Mouse (Mus musculus): ENCODE measurements around the gene Ppp3ca. TPM values are rescaled to one million over a fixed set of nuclear protein-coding genes. Genes with fewer than 3 reads are reported as not detected.

Gene Ppp3ca
- polyA plus RNA-seq, 1 experiment from 2014 or later, result 52.2 TPM

- Histone ChIP-seq H3K4me3 (ENCODE audit: low read depth, low read length) (no peak overlapping the region), H3K4me2 (no peak overlapping the region), H3K4me1 (ENCODE audit: control insufficient read depth, insufficient read depth, low read length) (peaks cover 7% of the 10 kb centered on the region), H3K9me3 (replicated peaks; ENCODE audit: control insufficient read depth, low read length) (no peaks in the 10 kb centered on the region), H3K27ac (ENCODE audit: low read depth, low read length) (no peak overlapping the region), H3K9ac (ENCODE audit: low read depth, low read length) (no peak overlapping the region), H3K36me3 (ENCODE audit: control insufficient read depth, insufficient read depth, low read length) (no peaks in the 10 kb centered on the region), H3K27me3 (ENCODE audit: control insufficient read depth, insufficient read depth, low read length) (no peaks in the 10 kb centered on the region)
- 70% methylated on average over 5 of the region's 5 CpGs for WGBS (ENCODE audit: insufficient replicate concordance)
- no peak for ATAC-seq (replicated peaks; ENCODE audit: insufficient number of reproducible peaks, low FRiP score, low TSS enrichment)
Observed at GRCm38 (mm10) chr3:136771700-136772099, 101.8 kb downstream of the Ppp3ca start.

GRCm38 (mm10) chr3:136773217-136773616 is 103.3 kb downstream of the Ppp3ca start:
- H3K9ac ChIP-seq (ENCODE audit: low read depth, low read length), result no peak overlapping the region
- no peaks in the 10 kb centered on the region for H3K36me3 ChIP-seq (ENCODE audit: control insufficient read depth, insufficient read depth, low read length)
- no peak for ATAC-seq (replicated peaks; ENCODE audit: insufficient number of reproducible peaks, low FRiP score, low TSS enrichment)
- no peak overlapping the region for H3K4me3 ChIP-seq (ENCODE audit: low read depth, low read length)
- no peaks in the 10 kb centered on the region for H3K27me3 ChIP-seq (ENCODE audit: control insufficient read depth, insufficient read depth, low read length)
- H3K9me3 ChIP-seq (replicated peaks; ENCODE audit: control insufficient read depth, low read length), result no peaks in the 10 kb centered on the region
- 60% methylated on average over 4 of the region's 4 CpGs for WGBS (ENCODE audit: insufficient replicate concordance)
- H3K27ac ChIP-seq (ENCODE audit: low read depth, low read length), result no peak overlapping the region
- H3K4me1 ChIP-seq (ENCODE audit: control insufficient read depth, insufficient read depth, low read length), result peaks cover 7% of the 10 kb centered on the region
- no peak overlapping the region for H3K4me2 ChIP-seq

- Histone ChIP-seq H3K36me3 (ENCODE audit: control insufficient read depth, insufficient read depth, low read length) (no peaks in the 10 kb centered on the region), H3K27me3 (ENCODE audit: control insufficient read depth, insufficient read depth, low read length) (no peaks in the 10 kb centered on the region), H3K9me3 (replicated peaks; ENCODE audit: control insufficient read depth, low read length) (no peaks in the 10 kb centered on the region), H3K9ac (ENCODE audit: low read depth, low read length) (no peak overlapping the region), H3K27ac (ENCODE audit: low read depth, low read length) (no peak overlapping the region), H3K4me3 (ENCODE audit: low read depth, low read length) (no peak overlapping the region), H3K4me1 (ENCODE audit: control insufficient read depth, insufficient read depth, low read length) (no peaks in the 10 kb centered on the region; the same call in none of the 2 replicates), H3K4me2 (no peak overlapping the region)
- no peak for ATAC-seq (replicated peaks; ENCODE audit: insufficient number of reproducible peaks, low FRiP score, low TSS enrichment)
- 89% methylated on average over 6 of the region's 6 CpGs for WGBS (ENCODE audit: insufficient replicate concordance)
Observed at GRCm38 (mm10) chr3:136774196-136774595, 104.3 kb downstream of the Ppp3ca start.

GRCm38 (mm10) chr3:136776525-136776924 is 106.6 kb downstream of the Ppp3ca start:
- Histone ChIP-seq H3K4me3 (ENCODE audit: low read depth, low read length) (no peak overlapping the region), H3K27ac (ENCODE audit: low read depth, low read length) (no peak overlapping the region), H3K36me3 (ENCODE audit: control insufficient read depth, insufficient read depth, low read length) (no peaks in the 10 kb centered on the region), H3K4me2 (no peak overlapping the region), H3K9ac (ENCODE audit: low read depth, low read length) (no peak overlapping the region), H3K27me3 (ENCODE audit: control insufficient read depth, insufficient read depth, low read length) (no peaks in the 10 kb centered on the region), H3K4me1 (ENCODE audit: control insufficient read depth, insufficient read depth, low read length) (no peaks in the 10 kb centered on the region), H3K9me3 (replicated peaks; ENCODE audit: control insufficient read depth, low read length) (no peaks in the 10 kb centered on the region)
- WGBS (ENCODE audit: insufficient replicate concordance), result 79% methylated on average over 4 of the region's 4 CpGs
- ATAC-seq (replicated peaks; ENCODE audit: insufficient number of reproducible peaks, low FRiP score, low TSS enrichment), result no peak

GRCm38 (mm10) chr3:136777380-136777779 is 107.5 kb downstream of the Ppp3ca start:
- Histone ChIP-seq H3K9ac (ENCODE audit: low read depth, low read length) (no peak overlapping the region), H3K4me3 (ENCODE audit: low read depth, low read length) (no peak overlapping the region), H3K27ac (ENCODE audit: low read depth, low read length) (no peak overlapping the region), H3K36me3 (ENCODE audit: control insufficient read depth, insufficient read depth, low read length) (no peaks in the 10 kb centered on the region), H3K9me3 (replicated peaks; ENCODE audit: control insufficient read depth, low read length) (no peaks in the 10 kb centered on the region), H3K4me1 (ENCODE audit: control insufficient read depth, insufficient read depth, low read length) (no peaks in the 10 kb centered on the region), H3K4me2 (no peak overlapping the region), H3K27me3 (ENCODE audit: control insufficient read depth, insufficient read depth, low read length) (no peaks in the 10 kb centered on the region)
- 91% methylated on average over 7 of the region's 7 CpGs for WGBS (ENCODE audit: insufficient replicate concordance)
- no peak for ATAC-seq (replicated peaks; ENCODE audit: insufficient number of reproducible peaks, low FRiP score, low TSS enrichment)

- no peaks in the 10 kb centered on the region for H3K36me3 ChIP-seq (ENCODE audit: control insufficient read depth, insufficient read depth, low read length)
- 91% methylated on average over 9 of the region's 9 CpGs for WGBS (ENCODE audit: insufficient replicate concordance)
- H3K27ac ChIP-seq (ENCODE audit: low read depth, low read length), result no peak overlapping the region
- H3K4me2 ChIP-seq, result no peak overlapping the region
- no peaks in the 10 kb centered on the region for H3K27me3 ChIP-seq (ENCODE audit: control insufficient read depth, insufficient read depth, low read length)
- no peaks in the 10 kb centered on the region for H3K9me3 ChIP-seq (replicated peaks; ENCODE audit: control insufficient read depth, low read length)
- H3K4me1 ChIP-seq (ENCODE audit: control insufficient read depth, insufficient read depth, low read length), result no peaks in the 10 kb centered on the region
- no peak overlapping the region for H3K9ac ChIP-seq (ENCODE audit: low read depth, low read length)
- ATAC-seq (replicated peaks; ENCODE audit: insufficient number of reproducible peaks, low FRiP score, low TSS enrichment), result no peak
- no peak overlapping the region for H3K4me3 ChIP-seq (ENCODE audit: low read depth, low read length)
Observed at GRCm38 (mm10) chr3:136777787-136778216, 107.9 kb downstream of the Ppp3ca start.

- H3K27ac ChIP-seq (ENCODE audit: low read depth, low read length), result no peak overlapping the region
- no peak overlapping the region for H3K4me3 ChIP-seq (ENCODE audit: low read depth, low read length)
- no peak for ATAC-seq (replicated peaks; ENCODE audit: insufficient number of reproducible peaks, low FRiP score, low TSS enrichment)
- H3K4me2 ChIP-seq, result no peak overlapping the region
- no peaks in the 10 kb centered on the region for H3K36me3 ChIP-seq (ENCODE audit: control insufficient read depth, insufficient read depth, low read length)
- H3K9me3 ChIP-seq (replicated peaks; ENCODE audit: control insufficient read depth, low read length), result no peaks in the 10 kb centered on the region
- 94% methylated on average over 3 of the region's 3 CpGs for WGBS (ENCODE audit: insufficient replicate concordance)
- no peaks in the 10 kb centered on the region for H3K4me1 ChIP-seq (ENCODE audit: control insufficient read depth, insufficient read depth, low read length)
- H3K9ac ChIP-seq (ENCODE audit: low read depth, low read length), result no peak overlapping the region
- H3K27me3 ChIP-seq (ENCODE audit: control insufficient read depth, insufficient read depth, low read length), result no peaks in the 10 kb centered on the region
Observed at GRCm38 (mm10) chr3:136780321-136780720, 110.4 kb downstream of the Ppp3ca start.

- Histone ChIP-seq H3K9ac (ENCODE audit: low read depth, low read length) (no peak overlapping the region), H3K36me3 (ENCODE audit: control insufficient read depth, insufficient read depth, low read length) (no peaks in the 10 kb centered on the region), H3K4me2 (no peak overlapping the region), H3K4me3 (ENCODE audit: low read depth, low read length) (no peak overlapping the region), H3K9me3 (replicated peaks; ENCODE audit: control insufficient read depth, low read length) (no peaks in the 10 kb centered on the region), H3K27ac (ENCODE audit: low read depth, low read length) (no peak overlapping the region), H3K4me1 (ENCODE audit: control insufficient read depth, insufficient read depth, low read length) (no peaks in the 10 kb centered on the region), H3K27me3 (ENCODE audit: control insufficient read depth, insufficient read depth, low read length) (no peaks in the 10 kb centered on the region)
- no peak for ATAC-seq (replicated peaks; ENCODE audit: insufficient number of reproducible peaks, low FRiP score, low TSS enrichment)
Observed at GRCm38 (mm10) chr3:136782058-136782457, 112.1 kb downstream of the Ppp3ca start.

- H3K9me3 ChIP-seq (replicated peaks; ENCODE audit: control insufficient read depth, low read length), result no peaks in the 10 kb centered on the region
- H3K4me1 ChIP-seq (ENCODE audit: control insufficient read depth, insufficient read depth, low read length), result peaks cover 12% of the 10 kb centered on the region
- H3K27me3 ChIP-seq (ENCODE audit: control insufficient read depth, insufficient read depth, low read length), result no peaks in the 10 kb centered on the region
- H3K4me2 ChIP-seq, result no peak overlapping the region
- 89% methylated on average over 6 of the region's 6 CpGs for WGBS (ENCODE audit: insufficient replicate concordance)
- H3K9ac ChIP-seq (ENCODE audit: low read depth, low read length), result no peak overlapping the region
- no peaks in the 10 kb centered on the region for H3K36me3 ChIP-seq (ENCODE audit: control insufficient read depth, insufficient read depth, low read length)
- H3K27ac ChIP-seq (ENCODE audit: low read depth, low read length), result no peak overlapping the region
- no peak overlapping the region for H3K4me3 ChIP-seq (ENCODE audit: low read depth, low read length)
- no peak for ATAC-seq (replicated peaks; ENCODE audit: insufficient number of reproducible peaks, low FRiP score, low TSS enrichment)
Observed at GRCm38 (mm10) chr3:136785686-136786085, 115.8 kb downstream of the Ppp3ca start.
